Mouse (Mus musculus) myocyte (in vitro differentiated cells): ENCODE measurements around the gene Rab44. TPM values are rescaled to one million over a fixed set of nuclear protein-coding genes. Genes with fewer than 3 reads are reported as not detected.

Experiments
- H3K27me3 ChIP-seq: one replicate; pipeline ENCODE4 v1.6.1; 2011; ENCODE audit not compliant: control insufficient read depth, insufficient read depth, insufficient read length
- H3K36me3 ChIP-seq: one replicate; pipeline ENCODE4 v1.6.1; 2011; ENCODE audit not compliant: control insufficient read depth, insufficient read depth
- H3K4me2 ChIP-seq: one replicate; pipeline ENCODE4 v1.6.1; 2011; ENCODE audit warnings: low read depth, control low read depth
- H3K4me3 ChIP-seq: one replicate; pipeline ENCODE4 v1.5.1; 2011; ENCODE audit warnings: mild to moderate bottlenecking, control low read depth, moderate library complexity
- H3K79me2 ChIP-seq: one replicate; pipeline ENCODE4 v1.6.1; 2011; ENCODE audit not compliant: control insufficient read depth, insufficient read depth
- H3ac ChIP-seq: one replicate; pipeline ENCODE4 v1.6.1; 2011; ENCODE audit not compliant: control insufficient read depth, insufficient read length
- CEBPB ChIP-seq: IDR thresholded peaks from 2 replicates; pipeline ENCODE4 v1.6.1; 2011; ENCODE audit warnings: mild to moderate bottlenecking, moderate library complexity; ENCODE audit not compliant: poor library complexity, insufficient read depth, severe bottlenecking
- E2F4 ChIP-seq: IDR thresholded peaks from one replicate; pipeline ENCODE4 v1.6.1; 2011; ENCODE audit warnings: mild to moderate bottlenecking, control low read depth, moderate library complexity; ENCODE audit not compliant: insufficient read depth
- MAX ChIP-seq: IDR thresholded peaks from one replicate; pipeline ENCODE4 v1.6.1; 2011; ENCODE audit warnings: low read depth, mild to moderate bottlenecking, control low read depth
- MYOD1 ChIP-seq, 3 experiments: IDR thresholded peaks; one replicate each; pipeline ENCODE4 v1.6.1; 2011; ENCODE audit warnings: control low read depth in 2 of 3, low read depth in 2 of 3, mild to moderate bottlenecking in 2 of 3, moderate library complexity in 1 of 3; ENCODE audit not compliant: insufficient read length in 2 of 3, control insufficient read depth in 1 of 3
- MYOG ChIP-seq, 3 experiments: IDR thresholded peaks; one replicate each; pipeline ENCODE4 v1.6.1; 2011; ENCODE audit warnings: control low read depth in 2 of 3, low read depth in 2 of 3, mild to moderate bottlenecking in 2 of 3; ENCODE audit not compliant: insufficient read length in 2 of 3, control insufficient read depth in 1 of 3, insufficient read depth in 1 of 3
- POLR2A ChIP-seq: IDR thresholded peaks from one replicate; pipeline ENCODE4 v1.6.1; 2011; ENCODE audit warnings: low read depth, mild to moderate bottlenecking, control low read depth, moderate library complexity; ENCODE audit not compliant: insufficient read length
- POLR2AphosphoS2 ChIP-seq: IDR thresholded peaks from one replicate; pipeline ENCODE4 v1.6.1; 2011; ENCODE audit warnings: low read depth, control low read depth; ENCODE audit not compliant: insufficient read length
- REST ChIP-seq: IDR thresholded peaks from one replicate; pipeline ENCODE4 v1.6.1; 2011; ENCODE audit warnings: mild to moderate bottlenecking, control low read depth, moderate library complexity; ENCODE audit not compliant: insufficient read depth, insufficient read length
- TCF12 ChIP-seq: IDR thresholded peaks from one replicate; pipeline ENCODE4 v1.6.1; 2011; ENCODE audit warnings: mild to moderate bottlenecking, control low read depth; ENCODE audit not compliant: poor library complexity, insufficient read depth, severe bottlenecking
- TCF3 ChIP-seq: IDR thresholded peaks from one replicate; pipeline ENCODE4 v1.6.1; 2011; ENCODE audit warnings: low read depth, control low read depth; ENCODE audit not compliant: insufficient read length
- USF1 ChIP-seq: IDR thresholded peaks from one replicate; pipeline ENCODE4 v1.6.1; 2011; ENCODE audit warnings: low read depth, mild to moderate bottlenecking, control low read depth, moderate library complexity
- polyA plus RNA-seq: library from polyadenylated mRNA; unstranded; fragments of >200 nt; fragmentation: generic; extraction: Trizol; gene quantifications from one replicate; pipeline ENCODE4 v1.2.1, GENCODE M21; 2012; ENCODE audit warnings: missing spikeins

The Rab44 gene
- polyA plus RNA-seq, 1 experiment, result 6.8 TPM

- H3K4me2 ChIP-seq, result peak overlapping the region; percentile 62
- H3K79me2 ChIP-seq, result no peaks in the 10 kb centered on the region
- TF ChIP-seq POLR2A, result no peak
- no peak for TF ChIP-seq MAX
- no peak for TF ChIP-seq E2F4
- no peak for TF ChIP-seq REST
- no peaks in the 10 kb centered on the region for H3K27me3 ChIP-seq
- H3ac ChIP-seq, result no peak overlapping the region
- no peaks in the 10 kb centered on the region for H3K36me3 ChIP-seq
- H3K4me3 ChIP-seq, result peak overlapping the region; percentile 16
Measured at GRCm38 (mm10) chr17:29071820-29072219, 42.1 kb upstream of the Rab44 start.

GRCm38 (mm10) chr17:29072701-29073307 lies 41.1 kb upstream of the Rab44 start:
- Histone ChIP-seq H3K4me3 (peak overlapping the region; percentile 16), H3K4me2 (peak overlapping the region; percentile 62), H3K27me3 (no peaks in the 10 kb centered on the region), H3K79me2 (no peaks in the 10 kb centered on the region), H3ac (no peak overlapping the region), H3K36me3 (no peaks in the 10 kb centered on the region)
- TF ChIP-seq USF1 (no peak), MAX (no peak), POLR2A (no peak), TCF3 (no peak), MYOD1 (IDR thresholded peaks at IDR 0.05; ENCODE audit: control insufficient read depth in 1 of 3, insufficient read length in 2 of 3, low read depth in 2 of 3) (peak in 1 of 3 experiments; percentile 50), TCF12 (no peak), CEBPB (no peak), POLR2AphosphoS2 (no peak), REST (no peak), E2F4 (no peak), MYOG (IDR thresholded peaks at IDR 0.05; ENCODE audit: control insufficient read depth in 1 of 3, insufficient read depth in 1 of 3, insufficient read length in 2 of 3, low read depth in 2 of 3) (peak in 1 of 3 experiments; percentile 40)

GRCm38 (mm10) chr17:29073313-29073712 lies 40.6 kb upstream of the Rab44 start:
- Histone ChIP-seq H3ac (no peak overlapping the region), H3K4me3 (no peak overlapping the region), H3K4me2 (peak overlapping the region; percentile 44), H3K79me2 (no peaks in the 10 kb centered on the region), H3K27me3 (no peaks in the 10 kb centered on the region), H3K36me3 (no peaks in the 10 kb centered on the region)
- TF ChIP-seq POLR2AphosphoS2 (no peak), USF1 (no peak), E2F4 (no peak), CEBPB (no peak), TCF12 (no peak)

GRCm38 (mm10) chr17:29074085-29074484 lies 39.9 kb upstream of the Rab44 start:
- H3K4me3 ChIP-seq, result no peak overlapping the region
- no peak overlapping the region for H3ac ChIP-seq
- TF ChIP-seq REST (no peak), E2F4 (no peak), CEBPB (no peak), POLR2AphosphoS2 (peak; percentile 11), TCF12 (no peak)
- no peaks in the 10 kb centered on the region for H3K36me3 ChIP-seq
- H3K27me3 ChIP-seq, result no peaks in the 10 kb centered on the region
- H3K4me2 ChIP-seq, result no peak overlapping the region
- no peaks in the 10 kb centered on the region for H3K79me2 ChIP-seq

GRCm38 (mm10) chr17:29076235-29076634 lies 37.7 kb upstream of the Rab44 start:
- Histone ChIP-seq H3K4me2 (peak overlapping the region; percentile 30), H3K36me3 (no peaks in the 10 kb centered on the region), H3K79me2 (no peaks in the 10 kb centered on the region), H3K4me3 (no peak overlapping the region), H3K27me3 (no peaks in the 10 kb centered on the region), H3ac (no peak overlapping the region)
- TF ChIP-seq REST (no peak), MAX (no peak), USF1 (no peak), E2F4 (no peak), MYOG (IDR thresholded peaks at IDR 0.05; ENCODE audit: control insufficient read depth in 1 of 3, insufficient read depth in 1 of 3, insufficient read length in 2 of 3, low read depth in 2 of 3) (no peak)
